Mouse (Mus musculus): Measurements from ENCODE around the gene Ankrd9. TPM values are rescaled to one million over a fixed set of nuclear protein-coding genes. Genes with fewer than 3 reads are reported as not detected.
A peak's percentile ranks its signal among the peaks of the same experiment; 100 is the strongest.

Ankrd9 gene
- total RNA-seq (2022), result 10 to 100 TPM; 13.6 to 18.7 (median 16.5) TPM

GRCm38 (mm10) chr12:110978607-110979406, at the start of gene Ankrd9:
TSS of gene Ankrd9 (minus strand) at chr12:110979040.
- peak; percentile 80 to 89 for DNase-seq (ENCODE audit: low spot score in 2 of 2)

- no peak for DNase-seq (ENCODE audit: low spot score in 2 of 2)
Observed at GRCm38 (mm10) chr12:111021577-111021976, 42.7 kb upstream of the Ankrd9 start.

GRCm38 (mm10) chr12:111021138-111021537, 42.3 kb upstream of the Ankrd9 start:
- no peak for DNase-seq (ENCODE audit: low spot score in 2 of 2)

DNA sequence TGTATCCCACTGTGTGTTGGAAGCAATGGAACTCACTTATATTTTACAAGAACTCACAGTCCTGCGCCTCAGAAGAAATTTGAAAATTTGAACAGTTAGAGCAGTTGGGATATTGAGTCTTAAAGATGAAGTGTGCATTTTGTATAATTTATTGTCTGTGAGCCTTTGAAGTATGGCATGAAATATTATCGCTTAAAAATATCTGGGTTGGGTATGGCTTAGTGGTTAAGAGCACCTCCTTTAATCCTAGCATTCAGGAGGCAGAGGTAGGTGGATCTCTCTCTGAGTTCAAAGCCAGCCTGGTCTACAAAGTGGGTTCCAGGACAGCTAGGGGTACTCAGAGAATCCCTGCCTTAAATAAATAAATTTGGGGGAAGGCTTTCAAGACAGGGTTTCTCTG, 40.2 kb upstream of the Ankrd9 start:
- DNase-seq (ENCODE audit: low spot score in 2 of 2), result no peak

- DNase-seq (ENCODE audit: low spot score in 2 of 2), result no peak
Observed at GRCm38 (mm10) chr12:111018068-111018467, 39.2 kb upstream of the Ankrd9 start.

DNA sequence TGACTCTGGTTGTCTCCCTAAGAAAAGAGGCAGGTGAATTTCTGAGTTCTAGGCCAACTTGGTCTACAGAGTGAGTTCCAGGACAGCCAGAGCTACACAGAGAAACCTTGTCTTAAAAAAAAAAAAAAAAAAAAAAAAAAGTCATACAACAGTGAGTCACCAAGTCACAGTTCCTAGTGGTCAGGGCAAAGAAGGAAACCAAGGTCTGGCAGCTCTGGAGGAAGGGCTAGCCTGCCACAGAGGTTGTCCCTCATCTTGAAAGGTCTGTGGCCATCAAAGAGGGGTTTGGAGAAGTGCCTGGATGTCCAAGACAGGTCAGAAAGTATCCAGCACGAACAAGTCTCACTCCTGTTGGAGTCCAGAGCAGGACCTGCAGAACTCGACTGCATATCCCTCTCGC, 38.0 kb upstream of the Ankrd9 start:
- no peak for DNase-seq (ENCODE audit: low spot score in 2 of 2)

GRCm38 (mm10) chr12:111009615-111010257, 30.9 kb upstream of the Ankrd9 start:
- no peak for DNase-seq (ENCODE audit: low spot score in 2 of 2)

GRCm38 (mm10) chr12:111008500-111009490, 30.0 kb upstream of the Ankrd9 start:
- no peak for DNase-seq (ENCODE audit: low spot score in 2 of 2)

- no peak for DNase-seq (ENCODE audit: low spot score in 2 of 2)
Observed at GRCm38 (mm10) chr12:111007134-111008103, 28.6 kb upstream of the Ankrd9 start.

- no peak for DNase-seq (ENCODE audit: low spot score in 2 of 2)
Observed at GRCm38 (mm10) chr12:111006339-111006738, 27.5 kb upstream of the Ankrd9 start.

- DNase-seq (ENCODE audit: low spot score in 2 of 2), result no peak
Observed at GRCm38 (mm10) chr12:111005803-111006202, 27.0 kb upstream of the Ankrd9 start.

DNA sequence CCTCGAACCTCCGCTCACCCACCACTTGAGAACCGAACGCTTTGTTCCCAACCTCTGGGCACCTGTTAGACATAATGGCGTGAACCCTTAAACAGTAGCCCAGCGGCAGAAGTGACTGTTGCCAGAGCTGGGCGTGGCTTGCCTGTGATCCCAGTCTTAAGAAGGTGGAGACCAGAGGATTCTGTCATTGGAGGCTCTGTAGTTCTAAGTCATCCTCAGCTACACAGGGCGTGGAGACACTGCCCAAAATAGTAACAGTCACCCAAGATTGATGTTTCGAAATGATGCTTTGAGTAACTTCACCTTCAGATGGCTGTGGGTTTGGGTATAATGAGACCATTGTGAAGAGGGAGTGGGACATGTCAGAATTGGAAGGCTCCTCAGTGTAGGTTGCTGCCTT, 25.3 kb upstream of the Ankrd9 start:
- DNase-seq (ENCODE audit: low spot score in 2 of 2), result no peak

DNA sequence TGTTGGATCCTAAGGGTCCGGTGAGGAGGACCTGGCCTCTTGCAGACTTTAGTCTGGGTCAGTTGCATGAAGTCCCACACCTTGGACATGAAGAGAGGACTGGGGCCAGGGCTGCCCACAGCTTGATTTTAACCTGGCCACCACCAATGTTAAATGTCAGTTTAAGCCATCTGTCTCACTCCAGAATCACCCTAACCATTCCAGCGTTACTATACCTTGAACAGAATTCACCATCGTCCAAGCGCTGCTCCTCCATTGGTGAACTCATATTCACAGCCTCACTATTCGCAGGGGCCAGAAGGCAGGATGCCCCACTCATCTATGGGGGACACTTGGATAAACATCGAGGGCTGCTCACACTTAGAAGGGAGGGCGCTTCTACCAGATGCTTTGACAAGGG, 22.1 kb upstream of the Ankrd9 start:
- no peak for DNase-seq (ENCODE audit: low spot score in 2 of 2)

GRCm38 (mm10) chr12:110999820-111000219, 21.0 kb upstream of the Ankrd9 start:
- no peak for DNase-seq (ENCODE audit: low spot score in 2 of 2)

GRCm38 (mm10) chr12:110998092-110998491, 19.3 kb upstream of the Ankrd9 start:
- no peak for DNase-seq (ENCODE audit: low spot score in 2 of 2)

DNA sequence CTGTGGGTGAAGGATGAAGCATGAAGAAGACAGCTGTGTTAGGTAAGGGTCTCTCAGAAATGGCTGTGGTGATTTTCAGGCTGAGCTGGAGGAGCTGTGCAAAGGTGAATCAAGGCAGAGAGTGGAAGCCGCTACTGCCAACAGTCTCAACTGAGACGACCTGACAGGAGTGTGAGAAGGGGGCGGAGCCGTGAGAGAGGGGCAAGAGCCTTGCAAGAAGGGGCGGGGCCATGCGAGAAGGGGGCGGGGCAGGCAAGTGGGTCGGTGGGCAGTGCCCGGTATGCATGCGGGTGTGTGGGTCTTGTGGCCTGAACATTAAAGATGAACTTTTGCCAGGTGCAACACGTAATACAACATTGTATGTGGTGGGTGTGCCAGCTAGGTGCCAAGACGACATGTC, 15.8 kb upstream of the Ankrd9 start:
- no peak for DNase-seq (ENCODE audit: low spot score in 2 of 2)

DNA sequence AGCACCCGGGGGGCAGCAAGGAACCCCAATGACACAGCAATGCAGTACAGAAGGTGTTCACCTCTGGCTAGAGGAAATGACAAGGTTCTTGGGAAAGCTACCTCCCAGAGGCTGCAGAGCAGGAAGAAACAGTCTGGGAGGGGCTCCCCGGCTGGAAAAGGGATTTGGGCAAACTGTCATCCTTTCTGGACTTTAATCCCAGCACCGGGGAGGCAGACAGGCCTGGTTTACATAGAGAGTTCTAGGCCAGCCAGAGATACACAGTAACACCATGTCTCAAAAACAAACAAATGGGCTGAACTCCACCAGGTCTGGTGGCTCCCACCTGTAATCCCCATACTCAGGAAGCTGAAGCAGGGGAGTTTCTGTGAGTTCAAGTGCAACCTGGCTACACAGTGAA, 14.4 kb upstream of the Ankrd9 start:
- DNase-seq (ENCODE audit: low spot score in 2 of 2), result no peak

DNA sequence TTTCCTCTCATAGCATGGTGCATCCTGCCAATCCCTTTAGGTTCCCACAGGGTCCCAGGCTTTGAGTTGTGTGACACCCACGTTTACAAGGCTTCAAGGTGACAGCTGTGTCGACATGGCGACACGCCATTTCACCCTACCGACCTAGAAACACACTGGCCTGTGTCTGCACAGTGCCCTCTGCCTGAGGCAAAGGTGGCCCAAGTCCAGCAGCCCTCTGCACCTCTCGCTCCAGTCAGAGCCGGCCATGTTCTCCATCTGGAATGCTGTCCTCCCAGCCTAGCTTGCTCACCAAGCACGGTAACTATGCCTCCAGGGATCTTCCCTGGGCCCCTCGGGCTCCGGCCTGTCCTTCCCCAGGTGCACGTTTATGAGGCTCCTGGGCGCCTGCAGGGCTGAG, 13.9 kb upstream of the Ankrd9 start:
- no peak for DNase-seq (ENCODE audit: low spot score in 2 of 2)

- DNase-seq (ENCODE audit: low spot score in 2 of 2), result peak; percentile 70 to 91
Observed at GRCm38 (mm10) chr12:110992128-110992553, 13.3 kb upstream of the Ankrd9 start.

GRCm38 (mm10) chr12:110991361-110992127, 12.7 kb upstream of the Ankrd9 start:
- DNase-seq (ENCODE audit: low spot score in 2 of 2), result no peak
